Mouse (Mus musculus): ENCODE measurements at regions not wholly inside any gene's neighbourhood (a gene's known extent, or its start where the extent isn't known, plus 50 kb on each side); places are given as distances from the start of the nearest gene placed in this dataset.

GRCm38 (mm10) chr12:28365304-28365703 is 186.9 kb downstream of the Dcdc2c start:
- TF ChIP-seq CTCF (IDR thresholded peaks at IDR 0.05; ENCODE audit: low read depth, low read length), result no peak
- TF ChIP-seq POLR2A (IDR thresholded peaks at IDR 0.05; ENCODE audit: borderline replicate concordance, low read depth, low read length), result no peak

Data from bone marrow macrophage, adult 2 months (primary cell).